Mouse (Mus musculus) cerebellum, postnatal 36 days (tissue): ENCODE results near the gene Cnot4.

Experiments used
- DNase-seq, 2 experiments: peaks; one replicate each; pipeline ENCODE4 v3.0.0; 2021 to 2022; ENCODE audit warnings: mixed read lengths in 2 of 2

Gene Cnot4

DNA sequence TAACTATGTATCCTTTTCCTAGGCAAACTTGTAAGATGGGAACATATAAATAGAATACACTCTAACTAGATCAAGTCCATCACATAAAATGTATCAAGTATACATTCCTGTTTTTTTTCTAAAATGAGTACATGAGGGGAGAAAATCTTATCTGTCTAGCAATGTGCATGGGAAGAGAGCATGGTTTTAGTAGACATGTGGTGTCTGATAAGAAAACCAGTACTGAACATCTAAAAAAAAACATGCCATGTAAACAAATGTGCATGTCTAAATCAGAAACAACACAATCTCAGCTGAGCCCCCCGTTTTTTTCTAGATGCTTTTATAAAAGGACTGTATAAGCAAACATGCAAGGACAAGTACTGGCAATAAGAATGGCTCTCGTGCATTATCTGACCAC lies 100.8 kb downstream of the Cnot4 start:
- no peak for DNase-seq

DNA sequence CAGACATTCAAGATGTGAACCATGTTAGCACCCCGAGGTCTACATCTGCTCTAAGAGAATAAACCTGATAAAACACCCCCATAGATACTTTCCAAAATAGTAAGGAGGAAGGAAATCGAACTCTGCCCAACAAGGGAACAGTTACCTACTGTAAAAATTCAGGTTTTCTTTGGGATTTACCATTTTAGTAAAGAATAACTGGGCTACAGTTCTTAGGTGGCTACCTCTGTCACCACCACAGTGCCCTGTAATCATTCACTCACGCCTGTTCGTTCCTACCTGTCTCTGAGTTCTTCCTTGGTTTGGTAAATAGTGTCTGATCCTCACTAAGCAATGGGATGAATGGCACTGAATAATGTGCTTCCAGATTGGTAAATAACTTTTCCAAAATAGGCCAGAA lies 102.7 kb downstream of the Cnot4 start:
- no peak for DNase-seq

DNA sequence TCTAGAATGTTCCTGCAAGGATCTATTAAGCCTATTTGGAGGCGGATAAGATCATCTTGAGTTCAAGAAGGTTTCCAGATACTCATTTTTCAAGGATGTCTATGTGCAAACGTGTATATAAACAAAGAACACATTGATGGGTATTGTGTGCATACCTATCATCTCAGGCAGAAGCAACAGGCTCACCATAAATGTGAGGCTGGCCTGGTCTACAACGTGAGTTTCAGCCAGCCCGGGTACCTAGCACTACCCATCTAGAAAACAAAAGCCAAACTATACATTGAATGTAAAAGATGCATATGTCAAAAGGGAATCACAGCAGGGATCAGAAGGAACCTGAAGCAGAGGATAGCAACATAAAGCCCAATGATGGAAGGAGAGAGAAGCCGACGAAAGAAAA lies 103.3 kb downstream of the Cnot4 start:
- DNase-seq: no peak

DNA sequence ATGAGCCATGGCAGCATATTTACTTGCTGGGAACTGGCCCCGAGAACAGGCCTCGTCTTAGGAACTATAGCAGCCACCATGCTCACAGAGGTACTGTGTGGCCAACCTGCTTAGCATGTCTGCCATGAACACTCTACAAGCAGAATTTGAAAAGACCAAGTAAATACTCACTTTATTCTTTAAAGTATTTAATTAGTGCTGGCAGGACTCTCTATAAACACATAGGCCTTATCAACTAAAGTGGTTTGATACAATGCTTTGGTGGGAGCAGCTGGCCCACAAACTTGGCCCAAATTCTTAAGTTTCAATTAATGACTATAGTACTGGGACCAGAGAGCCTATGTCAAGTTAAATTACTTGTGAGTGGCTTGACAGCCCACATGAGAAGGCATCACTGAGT lies 105.5 kb downstream of the Cnot4 start:
- no peak for DNase-seq

DNA sequence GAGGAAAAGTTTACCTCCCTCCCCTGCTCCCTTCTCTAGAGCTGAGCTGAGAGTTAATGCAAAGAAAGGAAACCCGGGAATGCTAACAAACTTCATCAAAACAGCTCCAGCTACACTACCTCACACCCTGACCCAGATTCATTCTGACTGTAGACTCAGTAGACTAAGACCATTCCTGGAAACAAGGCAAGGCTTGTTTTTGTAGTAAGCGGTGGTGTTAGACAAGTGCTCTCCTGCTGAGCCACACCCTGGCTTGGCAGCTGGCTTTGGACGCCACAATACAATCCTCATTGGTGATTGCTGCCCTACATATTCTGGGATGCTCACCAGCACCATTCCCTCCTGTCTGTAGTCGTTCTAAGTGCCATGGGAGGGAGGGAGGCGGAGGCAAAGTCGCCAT lies 106.3 kb downstream of the Cnot4 start:
- DNase-seq: peak; percentile 17 to 30

DNA sequence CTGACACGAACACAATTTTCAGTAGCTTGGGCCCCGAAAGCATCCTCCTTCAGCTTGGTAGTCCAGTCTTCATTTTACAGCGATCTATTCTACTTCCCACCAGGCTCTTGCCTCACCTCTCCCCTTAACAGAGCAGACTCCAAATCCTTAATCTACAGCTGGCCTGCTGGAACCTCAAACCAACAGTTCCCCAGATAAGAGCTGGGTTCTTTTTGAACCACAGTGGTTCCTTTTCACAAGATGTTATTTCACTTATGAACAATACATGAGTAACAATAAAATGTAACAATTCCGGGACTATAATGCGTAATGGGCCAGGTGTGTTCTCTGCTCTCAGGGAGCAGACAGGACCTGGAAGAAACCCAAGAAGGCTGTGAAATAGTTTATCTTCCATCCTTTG lies 116.9 kb downstream of the Cnot4 start:
- DNase-seq: no peak

DNA sequence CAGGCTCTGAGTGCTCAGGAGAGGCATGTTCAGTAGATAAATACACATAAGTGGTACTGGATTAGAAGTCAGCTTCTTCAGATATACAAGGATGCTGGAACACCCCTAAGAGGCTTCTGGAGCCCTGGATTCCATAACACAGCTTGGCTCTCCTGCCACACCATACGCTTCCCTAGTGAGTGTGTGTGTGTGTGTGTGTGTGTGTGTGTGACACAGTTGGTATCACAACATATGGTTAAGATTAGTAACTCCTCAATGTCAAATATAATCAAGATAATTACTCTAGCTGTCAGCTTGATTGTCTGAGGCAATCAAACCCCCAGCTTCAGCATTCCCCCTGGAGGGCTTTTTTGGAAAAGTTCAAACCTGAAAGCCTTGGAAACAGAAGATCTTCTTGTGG lies 121.6 kb downstream of the Cnot4 start:
- no peak for DNase-seq

DNA sequence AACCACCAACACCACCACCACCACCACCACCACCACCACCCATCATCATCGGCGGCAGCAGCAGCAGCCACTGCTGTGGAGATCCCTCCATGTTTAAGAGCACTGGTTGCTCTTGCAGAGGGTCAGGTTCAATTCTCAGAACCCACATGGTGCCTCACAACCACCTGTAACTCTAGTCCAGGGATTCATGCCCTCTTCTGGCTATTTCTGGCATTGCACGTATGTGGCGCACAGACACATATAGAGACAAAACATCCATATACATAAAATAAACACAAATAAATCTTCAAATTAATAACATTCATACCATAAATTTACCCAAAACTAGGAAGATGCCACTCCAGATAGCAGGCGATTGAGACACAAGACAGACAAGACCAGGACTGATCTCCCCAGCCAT lies 122.8 kb downstream of the Cnot4 start:
- no peak for DNase-seq

DNA sequence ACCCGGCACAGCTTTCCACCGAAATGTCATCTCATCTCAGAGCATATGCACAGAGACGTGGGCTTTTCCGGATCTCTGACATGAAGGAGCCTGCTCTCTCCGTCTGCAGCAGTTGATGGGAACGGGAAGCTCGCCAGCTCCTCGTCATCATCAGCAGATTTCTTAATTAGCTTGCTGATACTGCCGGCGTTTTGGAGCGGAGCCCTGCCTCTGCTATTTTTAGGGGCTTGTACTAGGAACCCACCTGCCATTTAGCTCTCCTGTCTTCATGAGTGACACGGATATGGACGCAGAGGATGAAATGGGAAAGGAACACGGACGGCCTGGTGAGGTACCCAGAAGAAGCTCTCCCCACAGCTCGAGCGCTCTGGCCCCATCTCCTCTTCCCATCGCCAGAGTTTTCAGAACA lies 131.3 kb downstream of the Cnot4 start:
- peak; percentile 57 to 59 for DNase-seq

DNA sequence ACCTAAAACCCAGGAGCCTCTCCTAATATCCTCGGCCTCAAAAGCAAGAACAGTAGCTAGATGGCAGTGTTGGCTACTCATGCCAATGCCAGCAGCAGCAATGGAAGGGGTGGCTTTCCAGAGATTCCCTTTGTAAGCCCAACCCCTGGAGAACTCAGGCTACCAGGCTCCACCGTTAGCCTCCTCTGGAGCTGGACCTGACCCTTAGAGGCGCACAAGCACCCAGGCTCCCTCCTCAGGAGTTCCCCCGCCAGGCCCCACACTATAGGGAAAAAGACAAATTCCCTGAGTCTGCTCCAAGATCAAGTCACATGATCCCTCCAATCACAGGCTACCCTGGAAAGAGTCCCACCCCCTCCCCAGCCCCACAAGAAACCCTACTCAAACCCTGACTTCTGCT lies 134.4 kb downstream of the Cnot4 start:
- peak in 1 of 2 experiments; percentile 19 for DNase-seq

DNA sequence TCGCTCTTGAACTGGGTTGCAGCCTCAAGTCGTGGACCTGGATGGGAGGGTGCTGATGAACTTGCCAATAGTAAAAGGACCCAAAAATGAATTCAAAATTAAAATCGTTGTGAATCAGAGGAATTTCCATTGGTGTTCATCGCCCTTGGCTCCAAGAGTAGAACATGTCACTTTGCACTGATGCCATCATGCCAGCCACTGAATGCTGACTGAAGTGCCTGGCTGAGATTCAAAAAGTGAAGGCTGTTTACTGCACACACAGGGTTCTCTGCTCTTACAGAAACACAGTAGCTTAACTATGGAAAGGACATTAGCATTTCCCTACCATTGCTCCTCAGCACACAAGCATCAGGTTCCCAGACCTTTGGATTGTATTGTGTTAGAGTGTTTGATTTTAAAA lies 137.0 kb downstream of the Cnot4 start:
- DNase-seq: no peak

DNA sequence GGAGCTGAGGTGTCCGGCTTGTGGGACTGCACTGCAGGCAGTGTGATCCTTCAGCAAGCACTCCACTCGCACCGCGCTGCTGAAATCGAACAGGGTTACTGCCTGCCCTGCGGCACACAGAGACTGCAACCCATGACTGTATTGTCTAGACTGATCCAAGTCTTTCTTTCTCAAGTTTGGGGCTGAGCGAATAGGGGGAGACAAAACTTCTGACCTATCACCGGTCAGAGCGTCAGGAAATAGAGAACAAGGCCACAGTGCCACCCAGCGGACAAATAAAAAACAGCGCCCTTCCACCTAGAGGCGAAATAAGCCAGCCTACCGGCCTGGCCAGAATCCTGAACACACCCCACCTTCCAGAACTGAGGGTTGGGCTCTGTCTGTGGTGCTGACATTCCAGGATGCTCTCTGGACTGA lies 138.3 kb downstream of the Cnot4 start:
- peak; percentile 74 to 77 for DNase-seq

DNA sequence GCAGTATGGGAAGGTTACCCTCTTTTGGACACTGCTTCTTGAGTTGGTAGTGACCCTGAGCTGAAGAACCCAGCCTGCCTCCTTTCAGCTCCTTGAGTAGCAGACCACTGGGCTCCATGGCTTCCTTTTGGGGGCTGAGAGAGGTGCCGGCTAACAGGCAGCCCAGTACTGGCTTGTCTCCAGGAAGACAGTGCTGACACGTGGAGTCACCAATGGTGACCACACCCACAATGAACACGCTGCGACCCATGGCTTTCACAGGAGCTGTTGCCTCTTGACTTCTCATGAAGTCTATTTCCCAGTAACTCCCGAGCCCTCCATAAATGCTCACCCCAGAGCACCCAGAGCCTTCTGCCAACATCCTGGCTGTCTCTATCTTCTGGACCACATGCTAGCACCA lies 138.8 kb downstream of the Cnot4 start:
- DNase-seq: no peak

DNA sequence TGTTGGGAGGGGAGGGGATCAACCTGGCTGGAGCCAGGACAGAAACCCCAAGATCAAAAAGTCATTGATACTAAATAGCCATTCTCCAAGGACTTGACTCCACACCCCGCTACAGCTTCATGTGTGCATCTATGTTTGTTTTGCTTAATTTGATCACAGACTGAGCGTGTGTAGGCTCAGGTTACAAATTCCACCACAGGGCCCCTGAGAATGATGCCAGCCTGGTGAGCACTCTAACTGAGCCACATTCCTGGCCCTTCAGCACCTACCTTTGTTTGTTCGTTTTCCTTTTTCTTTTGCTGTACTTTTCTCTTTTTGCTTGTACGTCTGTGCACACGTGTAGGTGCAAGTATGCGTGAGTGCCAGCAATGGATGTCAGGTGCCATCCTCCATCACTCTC lies 144.3 kb downstream of the Cnot4 start:
- no peak for DNase-seq

DNA sequence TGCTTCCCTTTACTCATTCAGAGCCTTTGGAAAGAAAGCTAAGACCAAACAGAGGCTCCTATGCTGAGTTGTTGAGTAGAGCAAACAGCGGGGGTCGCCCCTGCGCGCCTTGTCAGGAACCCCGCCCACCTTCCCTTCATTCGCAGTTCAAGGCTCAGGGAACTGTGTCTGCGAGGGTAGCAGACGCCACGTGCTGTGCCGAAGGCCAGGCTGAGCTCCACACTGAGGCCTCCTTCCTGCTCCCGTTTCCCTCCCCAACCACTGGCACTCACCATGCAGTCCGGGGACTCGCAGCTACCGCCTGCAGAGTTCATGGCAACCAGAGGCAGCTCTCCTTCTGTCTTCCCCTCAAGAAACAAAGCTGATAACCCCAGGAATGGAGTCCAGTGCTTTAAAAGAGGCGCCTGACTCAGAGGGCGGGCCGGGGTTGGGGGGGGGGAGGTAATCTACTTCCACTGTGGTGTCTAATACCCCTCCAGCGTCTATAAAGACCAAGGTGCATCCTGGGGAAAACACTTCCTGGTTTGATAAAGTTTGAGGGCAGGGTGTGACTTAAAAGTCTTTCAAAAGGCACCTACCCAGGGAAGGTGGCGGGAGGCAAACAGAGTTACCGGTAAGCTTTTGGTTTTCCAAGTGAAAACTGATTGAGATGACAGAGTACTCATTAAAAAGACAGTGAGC lies 145.3 kb downstream of the Cnot4 start, which contains the start of gene Slc23a4:
Slc23a4 (minus strand) TSS at position 324 of the 681 bp plus-strand sequence.
- no peak for DNase-seq

DNA sequence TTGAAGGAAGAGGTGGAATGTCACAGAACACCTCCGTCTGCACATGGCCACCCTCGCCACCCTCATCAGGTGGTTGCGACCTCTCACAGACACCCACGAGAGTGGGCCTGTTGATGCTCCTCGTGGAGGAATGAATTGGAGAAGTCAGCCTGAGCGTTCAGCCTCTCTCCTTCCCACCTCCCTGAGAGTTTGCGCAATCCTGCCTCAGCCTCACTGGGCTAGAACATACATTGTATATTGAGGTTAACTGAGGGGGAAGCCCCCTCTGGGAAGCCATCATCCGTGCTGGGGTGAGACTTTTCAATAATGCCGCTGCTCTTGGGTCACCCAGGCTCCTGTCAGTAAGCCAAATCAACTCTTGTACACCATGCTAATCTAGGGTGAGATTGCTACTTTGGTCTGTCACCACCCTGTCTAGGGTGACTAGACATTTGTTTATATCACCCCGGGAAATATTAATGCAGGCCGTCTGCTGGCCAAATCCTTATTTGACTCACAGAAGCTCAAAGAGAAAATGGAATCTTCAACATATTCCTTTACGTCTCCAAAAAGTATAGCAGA lies 146.4 kb downstream of the Cnot4 start:
- no peak for DNase-seq

DNA sequence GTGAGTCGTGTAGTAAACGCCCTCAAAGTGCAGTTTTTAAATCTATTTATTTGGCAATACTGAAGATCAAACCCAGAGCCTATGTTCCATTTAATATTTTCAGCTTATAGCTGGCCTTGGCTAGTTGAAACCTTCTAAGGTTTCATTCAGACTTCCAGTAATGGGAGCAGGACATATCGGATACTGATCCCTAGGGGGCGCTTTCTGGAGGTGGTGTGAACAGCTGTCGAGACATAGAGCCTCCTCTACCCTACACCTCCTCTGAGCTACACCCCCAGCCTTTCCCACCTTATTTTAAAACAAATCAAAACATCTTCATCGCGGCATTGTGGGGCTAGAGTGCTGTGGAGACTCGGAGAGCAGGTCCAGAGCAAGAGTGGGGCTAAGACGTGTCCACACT lies 152.9 kb downstream of the Cnot4 start:
- no peak for DNase-seq

DNA sequence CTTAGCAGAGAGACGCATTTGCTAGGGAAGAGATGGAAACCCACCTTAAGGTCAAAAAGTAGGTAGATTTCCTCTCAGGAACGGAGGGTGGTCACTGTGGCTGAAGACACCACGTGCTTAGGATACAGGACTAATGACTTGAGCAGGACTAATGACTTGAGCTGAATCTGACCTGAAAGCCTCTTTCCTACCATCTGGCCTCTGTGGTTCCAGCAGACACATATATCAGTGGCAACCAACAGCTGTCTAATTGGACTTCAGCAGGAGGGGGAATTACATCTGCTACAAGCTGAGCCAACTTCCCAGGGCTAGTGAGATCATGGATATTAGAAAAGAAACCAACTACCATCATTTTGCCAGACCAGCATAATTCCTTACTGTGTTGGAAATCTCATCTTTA lies 154.2 kb downstream of the Cnot4 start:
- no peak for DNase-seq
